Mouse (Mus musculus): ENCODE results near the gene Zfp64. TPM values are rescaled to one million over a fixed set of nuclear protein-coding genes. Genes with fewer than 3 reads are reported as not detected.

The Zfp64 gene
- polyA plus RNA-seq, 1 experiment from 2014 or later, result 45.9 TPM

DNA sequence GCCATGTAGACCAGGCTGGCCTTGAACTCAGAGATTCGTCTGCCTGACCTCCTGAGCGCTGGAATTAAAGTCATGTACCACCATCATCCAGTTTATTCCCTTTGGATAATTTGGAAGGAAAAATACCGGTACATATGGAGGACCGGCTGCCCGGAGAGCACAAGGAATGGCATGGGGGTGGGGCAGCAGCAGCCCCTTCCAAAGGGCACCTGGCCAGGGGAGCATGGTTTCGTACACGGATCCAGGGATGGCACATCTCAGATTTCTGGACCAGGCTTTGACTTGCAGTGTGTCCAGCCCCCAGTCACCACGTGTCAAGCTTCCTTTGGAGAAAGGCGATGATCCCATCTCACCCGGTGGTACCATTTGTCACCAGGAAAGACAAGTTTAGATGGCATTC, 78.8 kb downstream of the Zfp64 start:
- 92% methylated on average over 10 of the region's 10 CpGs for WGBS
- no peak for ATAC-seq (ENCODE audit: low FRiP score, low TSS enrichment)
- Histone ChIP-seq H3K27ac (replicated peaks; ENCODE audit: low read depth, low read length) (no peak overlapping the region), H3K27me3 (ENCODE audit: control insufficient read depth, insufficient read depth, low read length) (no peaks in the 10 kb centered on the region), H3K4me1 (ENCODE audit: control insufficient read depth, insufficient read depth, low read length) (peaks cover 3% of the 10 kb centered on the region; the same call in 1 of the 2 replicates), H3K9ac (replicated peaks; ENCODE audit: low read length) (no peak overlapping the region), H3K4me2 (ENCODE audit: low read length) (no peak overlapping the region), H3K36me3 (ENCODE audit: control insufficient read depth, insufficient read depth, low read length) (no peaks in the 10 kb centered on the region), H3K9me3 (ENCODE audit: control insufficient read depth, low read length) (no peaks in the 10 kb centered on the region), H3K4me3 (replicated peaks; ENCODE audit: low read depth, low read length) (no peak overlapping the region)
- DNase-seq, result no peak

DNA sequence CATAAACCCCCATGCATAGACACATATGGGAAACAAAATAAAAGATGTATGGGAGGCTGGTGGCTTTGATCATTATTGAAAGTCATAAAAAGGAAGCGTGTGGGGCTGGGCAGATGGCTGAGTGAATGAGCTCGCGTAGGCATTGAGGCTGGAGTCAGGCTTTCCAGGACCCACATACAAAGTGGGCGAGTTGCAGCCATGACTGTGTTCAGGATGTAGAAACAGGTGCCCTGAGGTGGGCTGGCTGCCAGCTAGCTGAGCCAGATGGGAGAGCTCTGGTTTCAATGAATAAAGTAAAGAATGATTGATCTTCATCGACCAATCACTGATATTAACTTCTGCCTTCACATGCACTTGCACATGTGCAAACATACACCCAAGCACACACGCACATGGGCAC, 80.9 kb downstream of the Zfp64 start:
- no peaks in the 10 kb centered on the region for H3K36me3 ChIP-seq (ENCODE audit: control insufficient read depth, insufficient read depth, low read length)
- H3K9ac ChIP-seq (replicated peaks; ENCODE audit: low read length), result no peak overlapping the region
- ATAC-seq (ENCODE audit: low FRiP score, low TSS enrichment) (no peak), DNase-seq (no peak)
- no peaks in the 10 kb centered on the region for H3K27me3 ChIP-seq (ENCODE audit: control insufficient read depth, insufficient read depth, low read length)
- no peak overlapping the region for H3K4me2 ChIP-seq (ENCODE audit: low read length)
- peaks cover 3% of the 10 kb centered on the region; the same call in 1 of the 2 replicates for H3K4me1 ChIP-seq (ENCODE audit: control insufficient read depth, insufficient read depth, low read length)
- 93% methylated on average over 6 of the region's 6 CpGs for WGBS
- H3K9me3 ChIP-seq (ENCODE audit: control insufficient read depth, low read length), result no peaks in the 10 kb centered on the region
- no peak overlapping the region for H3K4me3 ChIP-seq (replicated peaks; ENCODE audit: low read depth, low read length)
- H3K27ac ChIP-seq (replicated peaks; ENCODE audit: low read depth, low read length), result no peak overlapping the region

DNA sequence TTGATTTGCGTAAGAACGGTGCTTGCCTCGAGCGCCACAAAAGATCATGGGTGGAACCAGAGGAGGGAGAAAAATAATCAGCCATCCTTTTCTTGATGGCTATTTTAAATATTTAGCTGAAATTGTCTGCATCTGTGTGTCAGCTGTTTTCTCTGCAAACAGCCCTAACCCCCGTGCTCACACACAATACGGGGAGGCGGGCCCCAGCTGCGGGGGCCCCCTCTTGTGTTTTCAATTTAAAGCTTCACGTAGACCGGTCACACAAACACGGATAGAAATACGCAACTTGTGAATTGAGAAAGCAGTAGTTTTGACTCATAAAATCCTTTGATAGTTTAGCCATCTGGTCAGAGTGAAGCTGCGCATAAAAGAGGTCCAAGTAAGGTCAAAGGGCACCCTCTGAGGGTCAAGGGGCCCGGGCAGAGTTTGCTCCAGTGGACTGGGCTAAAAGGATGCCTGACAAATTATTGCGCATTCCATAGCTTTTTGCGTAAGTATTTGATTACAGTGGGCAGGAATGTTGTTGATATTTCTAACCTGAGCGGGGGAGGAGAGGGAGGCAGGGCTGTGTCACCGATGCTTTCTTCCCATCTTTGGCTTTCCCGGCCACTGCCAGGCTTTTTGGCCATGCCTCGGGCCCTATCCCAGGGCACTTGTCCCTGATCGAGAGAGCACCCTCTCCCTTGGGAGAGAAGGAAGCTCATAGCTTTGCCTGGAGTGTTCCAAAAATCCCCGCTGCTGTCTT, 83.4 kb downstream of the Zfp64 start:
- peak; percentile 41 for DNase-seq

GRCm38 (mm10) chr2:168870480-168870879, 84.9 kb downstream of the Zfp64 start:
- H3K36me3 ChIP-seq (ENCODE audit: control insufficient read depth, insufficient read depth, low read length), result no peaks in the 10 kb centered on the region
- no peak overlapping the region for H3K27ac ChIP-seq (replicated peaks; ENCODE audit: low read depth, low read length)
- no peak overlapping the region for H3K4me3 ChIP-seq (replicated peaks; ENCODE audit: low read depth, low read length)
- H3K9ac ChIP-seq (replicated peaks; ENCODE audit: low read length), result no peak overlapping the region
- no peak overlapping the region for H3K4me2 ChIP-seq (ENCODE audit: low read length)
- H3K27me3 ChIP-seq (ENCODE audit: control insufficient read depth, insufficient read depth, low read length), result no peaks in the 10 kb centered on the region
- ATAC-seq (ENCODE audit: low FRiP score, low TSS enrichment) (no peak), DNase-seq (peak; percentile 43)
- H3K4me1 ChIP-seq (ENCODE audit: control insufficient read depth, insufficient read depth, low read length), result peaks cover 3% of the 10 kb centered on the region; the same call in 1 of the 2 replicates
- H3K9me3 ChIP-seq (ENCODE audit: control insufficient read depth, low read length), result no peaks in the 10 kb centered on the region
- 53% methylated on average over 4 of the region's 4 CpGs for WGBS

More for the DNA sequence above, 83.4 kb downstream of the Zfp64 start:
- no peak overlapping the region for H3K4me3 ChIP-seq (replicated peaks; ENCODE audit: low read depth, low read length)
- H3K4me1 ChIP-seq (ENCODE audit: control insufficient read depth, insufficient read depth, low read length), result peaks cover 3% of the 10 kb centered on the region; the same call in 1 of the 2 replicates
- no peak for ATAC-seq (ENCODE audit: low FRiP score, low TSS enrichment)
- H3K27ac ChIP-seq (replicated peaks; ENCODE audit: low read depth, low read length), result no peak overlapping the region
- no peaks in the 10 kb centered on the region for H3K9me3 ChIP-seq (ENCODE audit: control insufficient read depth, low read length)
- WGBS, result 17% methylated on average over 22 of the region's 22 CpGs
- H3K9ac ChIP-seq (replicated peaks; ENCODE audit: low read length), result no peak overlapping the region
- no peaks in the 10 kb centered on the region for H3K36me3 ChIP-seq (ENCODE audit: control insufficient read depth, insufficient read depth, low read length)
- H3K4me2 ChIP-seq (ENCODE audit: low read length), result peak overlapping the region; percentile 33
- no peaks in the 10 kb centered on the region for H3K27me3 ChIP-seq (ENCODE audit: control insufficient read depth, insufficient read depth, low read length)

DNA sequence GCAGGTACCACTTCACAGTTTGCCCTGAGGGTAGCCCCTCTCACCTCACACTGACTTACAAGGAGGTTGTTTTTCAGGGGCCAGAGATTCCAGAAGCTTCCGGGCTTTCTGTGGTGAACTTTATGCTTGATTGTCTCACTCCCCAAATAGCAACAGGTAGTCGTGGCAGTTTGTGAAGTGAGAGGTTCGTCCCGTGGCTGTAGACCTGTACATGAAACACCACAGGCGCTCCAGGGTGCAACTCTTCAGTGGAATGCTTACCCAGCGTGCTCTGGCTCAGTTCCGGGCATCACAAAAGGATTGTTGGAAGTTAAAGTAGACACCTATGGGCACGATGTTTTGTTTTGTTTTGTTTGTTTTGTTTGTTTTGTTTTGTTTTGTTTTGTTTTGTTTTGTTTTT, 88.4 kb downstream of the Zfp64 start:
- 88% methylated on average over 8 of the region's 8 CpGs for WGBS
- H3K27me3 ChIP-seq (ENCODE audit: control insufficient read depth, insufficient read depth, low read length), result no peaks in the 10 kb centered on the region
- no peak for ATAC-seq (ENCODE audit: low FRiP score, low TSS enrichment)

DNA sequence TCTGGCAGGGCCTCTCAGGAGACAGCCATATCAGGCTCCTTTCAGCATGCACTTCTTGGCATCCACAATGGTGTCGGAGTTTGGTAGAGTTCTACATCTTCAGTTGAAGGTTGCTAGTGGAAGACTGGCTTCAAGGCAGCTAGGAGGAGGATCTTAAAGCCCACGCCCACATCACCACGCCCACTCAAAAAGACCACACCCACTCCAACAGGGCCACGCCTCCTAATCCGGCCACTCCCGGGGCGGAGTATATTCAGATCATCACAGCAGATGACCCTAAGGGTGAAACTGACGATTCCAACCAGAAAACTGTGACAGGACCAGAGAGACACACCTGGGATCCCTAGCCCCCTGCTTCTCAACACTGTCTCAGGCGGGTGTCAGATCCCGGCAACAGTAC, 89.0 kb downstream of the Zfp64 start:
- WGBS, result 83% methylated on average over 10 of the region's 10 CpGs
- H3K27ac ChIP-seq (replicated peaks; ENCODE audit: low read depth, low read length), result no peak overlapping the region

More for the DNA sequence above, 88.4 kb downstream of the Zfp64 start:
- Histone ChIP-seq H3K9me3 (ENCODE audit: control insufficient read depth, low read length) (no peaks in the 10 kb centered on the region), H3K27ac (replicated peaks; ENCODE audit: low read depth, low read length) (no peak overlapping the region), H3K4me3 (replicated peaks; ENCODE audit: low read depth, low read length) (no peak overlapping the region), H3K9ac (replicated peaks; ENCODE audit: low read length) (no peak overlapping the region), H3K4me2 (ENCODE audit: low read length) (no peak overlapping the region), H3K36me3 (ENCODE audit: control insufficient read depth, insufficient read depth, low read length) (no peaks in the 10 kb centered on the region), H3K4me1 (ENCODE audit: control insufficient read depth, insufficient read depth, low read length) (no peaks in the 10 kb centered on the region)
- DNase-seq, result no peak

GRCm38 (mm10) chr2:168864905-168865304, 90.5 kb downstream of the Zfp64 start:
- Histone ChIP-seq H3K36me3 (ENCODE audit: control insufficient read depth, insufficient read depth, low read length) (no peaks in the 10 kb centered on the region), H3K4me1 (ENCODE audit: control insufficient read depth, insufficient read depth, low read length) (peaks cover 8% of the 10 kb centered on the region), H3K27me3 (ENCODE audit: control insufficient read depth, insufficient read depth, low read length) (no peaks in the 10 kb centered on the region), H3K4me2 (ENCODE audit: low read length) (no peak overlapping the region), H3K27ac (replicated peaks; ENCODE audit: low read depth, low read length) (no peak overlapping the region), H3K4me3 (replicated peaks; ENCODE audit: low read depth, low read length) (no peak overlapping the region), H3K9ac (replicated peaks; ENCODE audit: low read length) (no peak overlapping the region), H3K9me3 (ENCODE audit: control insufficient read depth, low read length) (no peaks in the 10 kb centered on the region)
- 86% methylated on average over 5 of the region's 5 CpGs for WGBS
- ATAC-seq (ENCODE audit: low FRiP score, low TSS enrichment) (no peak), DNase-seq (no peak)

More for the DNA sequence above, 89.0 kb downstream of the Zfp64 start:
- ATAC-seq (ENCODE audit: low FRiP score, low TSS enrichment) (no peak), DNase-seq (no peak)
- Histone ChIP-seq H3K9ac (replicated peaks; ENCODE audit: low read length) (no peak overlapping the region), H3K9me3 (ENCODE audit: control insufficient read depth, low read length) (no peaks in the 10 kb centered on the region), H3K27me3 (ENCODE audit: control insufficient read depth, insufficient read depth, low read length) (no peaks in the 10 kb centered on the region), H3K4me2 (ENCODE audit: low read length) (no peak overlapping the region), H3K4me1 (ENCODE audit: control insufficient read depth, insufficient read depth, low read length) (no peaks in the 10 kb centered on the region), H3K36me3 (ENCODE audit: control insufficient read depth, insufficient read depth, low read length) (no peaks in the 10 kb centered on the region), H3K4me3 (replicated peaks; ENCODE audit: low read depth, low read length) (no peak overlapping the region)

GRCm38 (mm10) chr2:168862694-168863093, 92.7 kb downstream of the Zfp64 start:
- H3K4me2 ChIP-seq (ENCODE audit: low read length), result no peak overlapping the region
- H3K36me3 ChIP-seq (ENCODE audit: control insufficient read depth, insufficient read depth, low read length), result no peaks in the 10 kb centered on the region
- no peak overlapping the region for H3K27ac ChIP-seq (replicated peaks; ENCODE audit: low read depth, low read length)
- peaks cover 8% of the 10 kb centered on the region for H3K4me1 ChIP-seq (ENCODE audit: control insufficient read depth, insufficient read depth, low read length)
- no peak overlapping the region for H3K4me3 ChIP-seq (replicated peaks; ENCODE audit: low read depth, low read length)
- WGBS, result 17% methylated on average over 4 of the region's 4 CpGs
- DNase-seq, result no peak
- no peaks in the 10 kb centered on the region for H3K27me3 ChIP-seq (ENCODE audit: control insufficient read depth, insufficient read depth, low read length)
- ATAC-seq (ENCODE audit: low FRiP score, low TSS enrichment), result no peak
- H3K9me3 ChIP-seq (ENCODE audit: control insufficient read depth, low read length), result no peaks in the 10 kb centered on the region
- no peak overlapping the region for H3K9ac ChIP-seq (replicated peaks; ENCODE audit: low read length)

Data from midbrain, embryonic 14.5 days (tissue).